8 mouse cellular contexts compared by ENCODE assay signal in genomic region chrX:169991128-169991873, GRCm38 (mm10). TPM values are rescaled to one million over a fixed set of nuclear protein-coding genes. Genes with fewer than 3 reads are reported as not detected.
DNase-seq lines count a peak whose midpoint lies in the region; ATAC-seq and TF ChIP-seq lines count a peak whose summit lies in the region.
"Not testable (repeated sequence)": the region's sequence is repeated elsewhere in the genome, so short reads cannot be mapped to it uniquely, and the experiment has no call there.

No protein-coding gene starts in this region.

- not testable (repeated sequence) for H3K4me3 ChIP-seq in embryonic facial prominence, embryonic 11.5 days (ENCODE audit: low read depth, low read length); kidney, adult 2 months (ENCODE audit: insufficient read depth, low read depth, low read length); limb, embryonic 10.5 days; midbrain, embryonic 11.5 days (ENCODE audit: low read depth, low read length)
- peak overlapping the region; percentile 3; the same call in 1 of the 2 replicates for H3K4me3 ChIP-seq in heart, adult 2 months

- not testable (repeated sequence) for H3K4me2 ChIP-seq in embryonic facial prominence, embryonic 11.5 days (ENCODE audit: low read depth, low read length); midbrain, embryonic 11.5 days

- 0 out of 2 replicates have a peak, but pooled peaks have one; percentile 9 for ATAC-seq in embryonic facial prominence, embryonic 11.5 days (replicated peaks; ENCODE audit: insufficient number of reproducible peaks, low FRiP score, low TSS enrichment, low read depth)
- peak; percentile 77 for ATAC-seq in midbrain, embryonic 11.5 days (ENCODE audit: low FRiP score)

- peak; percentile 98 for DNase-seq in adrenal gland, postnatal 10 days
- DNase-seq in embryonic facial prominence, embryonic 11.5 days (ENCODE audit: low spot score); midbrain, embryonic 11.5 days (ENCODE audit: low spot score, missing footprints): not testable (repeated sequence)
- DNase-seq in heart, adult 2 months, result peak; percentile 95 to 98
- DNase-seq in kidney, adult 2 months, result peak; percentile 99
- peak; percentile 29 for DNase-seq in limb, embryonic 10.5 days (ENCODE audit: low spot score)
- DNase-seq in skeletal muscle tissue, adult 2 months (ENCODE audit: low read depth, low spot score), result peak; percentile 87
- peak; percentile 99 to 100 for DNase-seq in urinary bladder, postnatal 4 days (ENCODE audit: low spot score in 2 of 2)

- H3K9me3 ChIP-seq in embryonic facial prominence, embryonic 11.5 days (replicated peaks; ENCODE audit: control insufficient read depth, low read length), result peaks cover 26% of the 10 kb centered on the region
- peaks cover 27% of the 10 kb centered on the region for H3K9me3 ChIP-seq in limb, embryonic 10.5 days (replicated peaks)
- H3K9me3 ChIP-seq in midbrain, embryonic 11.5 days (ENCODE audit: control insufficient read depth, low read length), result peaks cover 32% of the 10 kb centered on the region

- intact Hi-C loops in heart, adult 2 months (cut with DNase I), result not testable (repeated sequence)

- WGBS in embryonic facial prominence, embryonic 11.5 days, result 12% methylated on average over 15 of the region's 28 CpGs
- WGBS in heart, adult 2 months, result 16% methylated on average over 17 of the region's 28 CpGs
- WGBS in kidney, adult 2 months, result 15% methylated on average over 12 of the region's 28 CpGs
- WGBS in limb, embryonic 10.5 days, result 15% methylated on average over 11 of the region's 28 CpGs
- WGBS in midbrain, embryonic 11.5 days, result 12% methylated on average over 14 of the region's 28 CpGs

- H3K9ac ChIP-seq in embryonic facial prominence, embryonic 11.5 days (replicated peaks; ENCODE audit: low read length); heart, adult 2 months (ENCODE audit: low read depth, low read length); midbrain, embryonic 11.5 days (ENCODE audit: low read length): not testable (repeated sequence)

- peaks cover 26% of the 10 kb centered on the region for H3K36me3 ChIP-seq in embryonic facial prominence, embryonic 11.5 days (replicated peaks; ENCODE audit: control insufficient read depth, insufficient read depth, low read depth, low read length)
- not testable (repeated sequence) for H3K36me3 ChIP-seq in heart, adult 2 months (ENCODE audit: control insufficient read depth, insufficient read depth, low read length); kidney, adult 2 months (ENCODE audit: control insufficient read depth, insufficient read depth, low read length)
- H3K36me3 ChIP-seq in limb, embryonic 10.5 days, result peaks cover 35% of the 10 kb centered on the region
- peaks cover 31% of the 10 kb centered on the region for H3K36me3 ChIP-seq in midbrain, embryonic 11.5 days (ENCODE audit: control insufficient read depth, insufficient read depth, low read length)

- not testable (repeated sequence) for H3K27me3 ChIP-seq in embryonic facial prominence, embryonic 11.5 days (ENCODE audit: control insufficient read depth, insufficient read depth, low read length); heart, adult 2 months (ENCODE audit: control insufficient read depth, insufficient read depth, low read length); kidney, adult 2 months (replicated peaks; ENCODE audit: control insufficient read depth, insufficient read depth, low read length); limb, embryonic 10.5 days (ENCODE audit: low read depth, poor library complexity, severe bottlenecking); midbrain, embryonic 11.5 days (ENCODE audit: control insufficient read depth, insufficient read depth, low read length)

- TF ChIP-seq EP300 in heart, adult 2 months (IDR thresholded peaks at IDR 0.05; ENCODE audit: insufficient read depth, low read depth, low read length), result not testable (repeated sequence)

- H3K79me2 ChIP-seq in heart, adult 2 months (replicated peaks; ENCODE audit: control insufficient read depth, insufficient read depth, low read length), result not testable (repeated sequence)

- H3K27ac ChIP-seq in embryonic facial prominence, embryonic 11.5 days (replicated peaks; ENCODE audit: low read depth, low read length); heart, adult 2 months; kidney, adult 2 months (ENCODE audit: insufficient read depth, low read depth, low read length); limb, embryonic 10.5 days; midbrain, embryonic 11.5 days (ENCODE audit: low read depth, low read length): not testable (repeated sequence)

- not testable (repeated sequence) for TF ChIP-seq CTCF in heart, adult 2 months (IDR thresholded peaks at IDR 0.05); kidney, adult 2 months (conservative IDR thresholded peaks at IDR 0.05; ENCODE audit: insufficient read depth, insufficient read length, low read depth, low read length)

- not testable (repeated sequence) for H3K4me1 ChIP-seq in embryonic facial prominence, embryonic 11.5 days (ENCODE audit: control insufficient read depth, insufficient read depth, low read length); heart, adult 2 months (ENCODE audit: control insufficient read depth, insufficient read depth, low read length); kidney, adult 2 months (ENCODE audit: control insufficient read depth, insufficient read depth, low read length); limb, embryonic 10.5 days; midbrain, embryonic 11.5 days (ENCODE audit: control insufficient read depth, insufficient read depth, low read length)

- TF ChIP-seq POLR2A in heart, adult 2 months (IDR thresholded peaks at IDR 0.05; ENCODE audit: insufficient read depth, low read depth, low read length); kidney, adult 2 months (IDR thresholded peaks at IDR 0.05; ENCODE audit: low read depth, low read length): not testable (repeated sequence)

RNA-seq across cellular contexts. Expression of gene Gm21887, which starts 18.2 kb away (rescaled TPM):
- 100 to 1,000 TPM; 102 to 237 TPM for total RNA-seq in adrenal gland, postnatal 10 days (2021)
- polyA plus RNA-seq in embryonic facial prominence, embryonic 11.5 days (2014; fragmentation: Nextera tagmentation; extraction: Ambion mirVana), result 154 and 162 TPM in 2 replicates
- 10 to 100 TPM; 22.9 to 27.8 TPM for total RNA-seq in heart, adult 2 months (2021)
- polyA plus RNA-seq in heart, adult 2 months (2012; rRNA removed), result 27.5 and 60.9 TPM in 2 replicates
- polyA plus RNA-seq in kidney, adult 2 months (2012; rRNA removed), result 108 and 184 TPM in 2 replicates
- 253 and 254 TPM in 2 replicates for polyA plus RNA-seq in limb, embryonic 10.5 days (2016; fragmentation: Nextera tagmentation; extraction: Ambion mirVana)
- 177 and 189 TPM in 2 replicates for polyA plus RNA-seq in midbrain, embryonic 11.5 days (2014; fragmentation: Nextera tagmentation; extraction: Ambion mirVana)
